Mouse (Mus musculus) layer of hippocampus, postnatal 36 days (tissue): Measurements from ENCODE around the gene Cyp8b1. TPM values are rescaled to one million over a fixed set of nuclear protein-coding genes. Genes with fewer than 3 reads are reported as not detected.

Experiments used
- DNase-seq, 2 experiments: peaks; one replicate each; pipeline ENCODE4 v3.0.0; 2022
- total RNA-seq, 2 experiments: library from RNA; stranded (reverse); gene quantifications; 2 replicates each; pipeline ENCODE4 v1.2.3; 2021

Cyp8b1 gene
- total RNA-seq, 2 experiments from 2014 or later = not detected

DNA sequence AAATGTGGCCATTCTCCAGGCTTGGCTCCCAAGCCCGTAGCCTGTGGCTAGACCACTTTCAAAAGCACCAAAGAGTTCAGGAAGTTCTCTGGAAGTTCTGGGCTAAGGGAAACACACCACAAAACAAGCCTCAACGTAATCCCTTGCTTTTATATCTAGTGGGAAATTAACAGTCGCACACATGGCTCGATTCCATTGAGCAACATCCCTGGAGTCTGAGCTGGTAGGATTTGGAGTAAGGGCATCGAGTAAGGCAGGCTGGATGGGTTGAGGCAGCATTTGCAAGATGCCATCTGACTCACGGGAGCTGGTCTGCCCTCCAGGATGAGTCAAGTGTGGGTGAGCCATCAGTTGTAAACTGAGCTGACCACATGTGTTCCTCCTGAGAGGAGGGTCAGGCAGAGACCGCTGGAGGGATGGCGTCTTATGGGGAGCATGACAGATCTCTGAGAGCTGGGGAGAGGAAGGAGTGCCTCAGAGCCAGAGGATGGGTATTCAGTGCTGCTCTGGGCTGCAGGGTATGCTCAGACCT is 1.8 kb downstream of the Cyp8b1 start:
- no peak for DNase-seq

DNA sequence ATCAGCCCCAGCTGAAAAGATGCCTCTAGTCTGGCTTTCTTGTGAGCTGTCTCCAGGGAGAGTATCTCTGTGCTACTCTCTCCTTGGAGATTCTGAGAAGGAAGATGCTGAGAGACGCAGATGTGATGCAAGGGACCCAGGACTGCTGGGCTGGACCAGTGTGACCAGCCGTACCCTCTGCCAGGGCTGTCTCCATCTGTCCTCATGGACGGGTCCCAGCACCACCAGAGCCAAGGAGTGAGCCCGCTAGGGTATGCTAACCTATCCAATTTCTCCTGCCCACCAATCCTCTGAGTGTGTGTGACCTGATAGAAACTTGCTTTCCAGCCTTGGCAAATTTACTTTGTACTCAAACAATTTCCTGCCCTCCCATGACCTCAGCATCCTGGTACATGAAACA is 3.3 kb downstream of the Cyp8b1 start:
- DNase-seq = no peak

DNA sequence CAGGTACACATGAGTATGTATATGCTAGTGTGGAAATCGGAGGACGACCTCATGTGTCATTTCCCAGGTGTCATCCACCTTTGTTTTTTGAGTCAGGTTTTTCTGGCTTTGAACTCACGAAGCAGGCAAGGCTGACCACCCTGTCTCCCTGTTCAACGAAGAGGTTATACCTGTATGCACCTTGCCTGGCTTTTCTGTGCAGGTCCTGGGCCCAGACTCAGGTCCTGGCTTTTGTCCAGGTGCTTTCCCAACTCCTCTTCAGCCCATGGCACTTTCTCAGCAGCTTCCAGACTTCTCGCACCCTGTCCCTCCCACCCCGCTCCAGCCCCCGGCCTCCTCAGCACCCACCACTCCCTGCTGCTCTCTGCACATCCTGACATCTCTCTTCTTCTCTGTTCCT is 4.9 kb downstream of the Cyp8b1 start:
- DNase-seq = no peak

DNA sequence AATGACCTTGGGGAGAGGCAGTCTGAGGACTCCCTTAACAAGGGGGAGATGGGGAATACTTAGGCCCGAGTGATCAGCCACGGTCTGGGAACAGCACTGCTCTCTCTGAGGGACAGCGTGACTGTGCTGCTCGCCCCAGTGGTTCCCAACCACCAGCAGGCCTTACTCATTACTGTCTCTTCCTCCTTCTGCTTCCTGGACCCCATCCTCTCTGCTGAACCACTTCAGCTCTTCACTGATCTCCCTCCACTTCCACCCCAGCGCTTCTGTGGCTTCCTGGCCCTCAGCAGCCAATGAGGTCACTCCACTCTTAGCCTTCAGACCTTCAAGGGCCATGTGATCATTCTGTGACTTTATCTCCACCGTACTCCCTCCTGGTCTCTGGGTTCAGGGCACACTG is 6.5 kb downstream of the Cyp8b1 start:
- DNase-seq = no peak

DNA sequence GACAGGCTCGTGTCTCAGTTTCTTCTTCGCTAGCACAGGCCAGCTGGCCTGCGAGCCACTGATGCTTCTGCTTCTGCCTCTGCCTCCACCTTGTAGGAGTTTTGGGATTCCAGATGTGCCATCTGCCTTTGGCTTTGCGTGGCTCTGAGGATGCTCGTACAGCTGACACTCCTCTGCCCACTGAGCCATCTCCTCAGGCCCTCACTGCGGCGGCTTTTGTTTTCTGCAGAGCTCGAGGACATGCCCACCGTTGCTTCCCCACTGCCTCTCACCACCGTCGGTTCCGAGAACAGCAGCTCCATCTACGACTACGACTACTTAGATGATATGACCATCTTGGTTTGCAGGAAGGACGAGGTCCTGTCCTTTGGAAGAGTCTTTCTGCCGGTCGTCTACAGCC is 7.8 kb downstream of the Cyp8b1 start:
- DNase-seq = no peak

DNA sequence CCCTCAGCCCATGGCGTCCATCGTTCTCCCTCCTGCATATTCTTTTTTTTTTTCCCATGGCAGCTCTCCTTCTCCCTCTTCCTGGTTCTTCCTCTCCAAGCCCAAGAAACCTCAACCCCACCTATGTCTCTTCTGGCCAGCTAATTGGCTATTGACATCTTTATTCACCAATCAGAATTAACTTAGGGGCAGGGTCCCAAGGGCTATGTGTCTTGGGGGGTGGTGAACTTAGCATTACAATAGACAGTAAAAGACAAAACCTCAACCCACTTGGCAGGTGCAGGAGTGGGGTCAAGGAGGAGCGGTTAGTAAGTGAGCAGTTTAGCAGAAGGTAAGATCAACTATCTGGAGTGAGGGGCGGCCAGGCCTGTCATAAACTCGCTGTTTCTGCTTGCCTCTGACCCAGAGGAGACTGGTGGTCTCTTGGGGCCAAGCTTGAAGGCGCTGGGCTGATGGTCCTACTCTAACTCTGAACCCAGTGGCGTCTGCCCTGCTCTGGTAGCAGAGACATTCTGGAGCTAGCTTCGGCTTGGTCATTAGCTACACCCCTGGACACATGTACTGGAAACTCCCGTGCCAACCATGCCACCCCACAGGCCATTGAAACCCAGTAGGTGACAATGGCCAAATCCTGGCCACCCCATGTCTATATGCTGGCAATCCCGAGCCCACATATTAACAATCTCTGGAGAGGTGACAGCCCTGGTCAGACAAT is 8.6 kb downstream of the Cyp8b1 start:
- no peak for DNase-seq

DNA sequence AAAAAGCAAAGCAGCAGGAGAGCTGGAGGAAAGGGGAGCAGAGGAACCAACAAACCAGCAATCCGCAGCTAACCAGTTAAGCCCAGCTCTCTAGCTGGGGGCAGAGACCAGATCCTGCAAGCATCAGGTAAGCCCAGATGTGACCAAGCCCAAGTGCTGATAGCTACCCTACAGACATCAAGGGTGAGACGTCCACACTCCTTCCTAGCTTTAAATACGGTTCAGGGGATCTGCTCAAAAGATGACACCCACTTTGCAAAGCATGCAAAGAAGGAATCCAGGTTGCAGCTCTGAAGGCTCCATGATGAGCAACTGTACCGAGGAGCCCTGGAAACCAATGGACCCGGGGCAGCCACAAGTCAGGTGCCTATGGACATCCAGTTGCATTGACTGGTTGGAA is 9.6 kb downstream of the Cyp8b1 start:
- no peak for DNase-seq

DNA sequence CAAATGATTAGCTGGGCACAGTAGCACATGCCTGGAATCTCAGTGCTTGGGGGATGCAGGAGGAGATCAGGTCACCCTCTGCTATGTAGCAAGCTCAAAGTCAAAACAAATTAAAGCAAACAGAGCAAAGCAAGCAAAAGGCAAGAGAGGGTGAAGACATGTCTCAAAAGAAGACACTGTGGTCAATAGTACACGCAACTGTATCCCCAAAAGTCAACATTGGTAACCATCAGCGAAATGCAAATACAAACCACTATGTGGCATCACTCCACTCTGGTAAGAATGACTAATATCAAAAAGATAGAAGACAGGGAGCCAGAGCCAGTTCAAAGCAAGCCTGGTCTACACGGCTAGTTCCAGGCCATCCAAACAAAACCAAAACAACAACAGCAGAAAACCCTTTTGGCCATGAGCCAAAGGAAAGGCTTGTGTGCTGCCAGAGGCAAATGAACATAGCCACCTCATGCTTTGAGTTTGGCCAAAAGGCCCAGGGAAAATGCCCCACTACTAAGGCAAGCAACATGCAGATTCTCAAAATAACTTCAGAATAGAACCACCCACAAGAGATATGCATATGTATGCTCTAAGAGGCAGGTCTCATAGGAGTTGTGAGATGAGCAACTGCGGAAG is 10.4 kb downstream of the Cyp8b1 start:
- no peak for DNase-seq

DNA sequence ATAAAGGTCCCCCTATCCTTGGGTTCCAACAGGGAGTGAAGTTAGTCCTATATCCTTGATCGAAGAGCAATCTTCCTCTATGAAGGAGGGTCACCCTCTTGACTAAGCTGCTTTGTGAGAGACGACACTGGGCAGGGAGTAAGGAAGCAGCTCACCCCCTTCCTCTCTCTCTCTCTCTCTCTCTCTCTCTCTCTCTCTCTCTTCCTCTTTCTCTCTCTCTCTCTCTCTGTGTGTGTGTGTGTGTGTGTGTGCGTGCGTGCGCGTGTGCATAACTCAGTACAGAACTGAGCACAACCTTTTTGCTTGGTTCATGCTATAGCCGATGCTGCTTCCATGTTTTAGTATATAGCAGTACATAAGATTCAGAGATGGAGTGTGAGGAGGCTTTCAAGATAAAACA is 11.2 kb downstream of the Cyp8b1 start:
- DNase-seq = no peak

DNA sequence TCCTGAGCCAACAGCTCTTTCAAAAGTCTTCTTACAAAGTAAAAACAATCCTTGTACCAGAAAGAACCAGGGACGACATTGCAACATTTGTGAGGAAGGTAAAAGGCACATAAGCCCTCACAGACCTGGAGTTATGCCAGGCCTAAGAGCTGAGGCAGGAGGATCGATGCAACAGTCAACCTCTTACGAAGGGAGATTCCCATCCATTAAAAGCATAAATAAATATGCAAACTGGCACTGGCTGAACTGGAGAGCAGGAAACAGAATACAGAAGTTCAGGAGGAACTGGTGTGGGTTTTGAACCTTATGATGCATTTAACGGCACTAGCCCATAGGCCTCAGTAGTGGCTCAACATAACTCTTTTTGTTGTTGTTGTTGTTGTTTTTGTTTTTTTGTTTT is 11.8 kb downstream of the Cyp8b1 start:
- DNase-seq = no peak

DNA sequence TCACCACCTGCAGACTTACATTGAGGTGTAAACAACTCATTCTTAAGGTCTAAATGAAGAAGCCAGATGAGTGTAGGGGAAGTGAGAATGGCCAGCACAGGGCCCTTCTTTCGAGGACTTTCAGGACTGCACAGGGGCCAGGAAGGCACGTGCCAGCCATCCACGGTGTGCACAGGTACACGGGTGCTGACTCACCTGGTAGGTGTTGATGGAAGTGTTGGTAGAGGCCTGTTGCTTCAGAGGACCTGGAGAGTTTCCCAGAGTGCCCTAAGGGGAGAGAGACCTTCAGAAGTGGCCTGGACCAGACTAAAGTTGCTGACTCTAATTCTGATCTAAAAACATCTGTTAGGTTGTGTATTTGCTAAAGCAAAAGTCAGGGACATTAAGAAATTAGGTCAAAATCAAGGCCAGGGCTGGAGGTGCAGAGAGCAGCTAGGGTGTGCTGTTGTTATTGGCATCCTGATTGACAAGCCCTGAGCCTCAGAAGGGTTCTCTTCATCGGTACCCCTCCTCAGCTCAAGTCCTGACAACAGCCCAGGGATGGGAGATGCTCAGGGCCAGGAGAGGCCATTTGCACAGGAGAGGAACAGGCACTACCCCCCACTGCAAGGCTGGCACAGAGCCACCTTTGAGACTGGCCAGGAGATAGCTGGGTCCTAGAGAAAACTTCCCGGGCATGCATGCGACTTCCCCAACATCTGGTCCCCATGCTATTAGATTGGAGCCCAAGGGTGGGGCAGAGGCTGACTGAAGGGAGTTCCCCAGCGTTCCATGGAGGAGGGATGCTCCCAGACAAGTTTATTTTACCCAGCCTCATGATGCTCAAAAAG is 12.4 kb downstream of the Cyp8b1 start:
- DNase-seq = no peak

DNA sequence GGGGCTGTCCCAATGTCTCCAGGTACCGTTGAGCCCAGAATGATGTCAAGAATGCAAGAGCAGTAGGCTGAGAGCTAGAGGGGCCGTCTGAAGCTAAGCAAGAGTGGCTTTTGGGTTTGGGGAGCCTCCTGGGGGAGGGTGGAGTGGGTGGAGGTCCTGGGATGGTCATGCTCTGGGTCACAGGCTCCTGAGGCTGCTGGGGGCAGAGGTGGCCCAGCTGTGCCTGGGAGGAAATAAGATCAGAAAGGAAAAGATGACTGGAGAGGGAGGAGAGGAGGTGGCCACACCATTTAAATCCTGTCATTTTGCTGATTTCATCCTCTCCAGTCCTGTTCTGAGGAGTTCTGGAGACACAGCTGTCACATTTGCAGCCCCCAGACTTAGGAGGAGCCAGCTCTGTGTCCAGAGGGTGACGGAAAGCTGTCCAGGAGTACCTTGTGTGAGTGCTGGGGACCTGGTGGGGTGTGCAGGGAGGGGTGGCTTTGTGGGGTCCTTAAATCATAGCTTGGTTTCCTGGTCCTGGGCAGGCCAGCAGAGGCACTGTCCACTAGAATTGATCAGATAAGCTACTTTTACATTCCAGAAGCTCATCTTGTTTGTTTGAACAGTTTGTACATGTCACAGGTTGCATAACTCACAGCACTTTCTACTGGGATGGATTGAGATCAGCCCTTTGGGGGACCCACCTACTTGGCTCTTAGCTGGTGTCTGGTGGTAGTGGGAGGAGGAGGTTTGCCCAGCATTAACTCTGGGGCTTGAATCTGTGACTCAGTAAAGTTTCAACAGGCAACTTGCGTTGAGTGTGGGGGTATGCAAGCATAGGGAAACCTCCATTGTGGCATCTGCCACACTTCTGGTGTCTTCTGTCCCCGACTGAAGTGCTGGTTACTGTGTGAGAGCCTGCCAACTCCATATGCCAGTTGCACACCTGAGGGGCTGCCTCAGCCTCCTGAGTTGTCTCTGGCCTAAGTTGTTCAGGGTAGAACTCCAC is 14.1 kb downstream of the Cyp8b1 start:
- DNase-seq = no peak

DNA sequence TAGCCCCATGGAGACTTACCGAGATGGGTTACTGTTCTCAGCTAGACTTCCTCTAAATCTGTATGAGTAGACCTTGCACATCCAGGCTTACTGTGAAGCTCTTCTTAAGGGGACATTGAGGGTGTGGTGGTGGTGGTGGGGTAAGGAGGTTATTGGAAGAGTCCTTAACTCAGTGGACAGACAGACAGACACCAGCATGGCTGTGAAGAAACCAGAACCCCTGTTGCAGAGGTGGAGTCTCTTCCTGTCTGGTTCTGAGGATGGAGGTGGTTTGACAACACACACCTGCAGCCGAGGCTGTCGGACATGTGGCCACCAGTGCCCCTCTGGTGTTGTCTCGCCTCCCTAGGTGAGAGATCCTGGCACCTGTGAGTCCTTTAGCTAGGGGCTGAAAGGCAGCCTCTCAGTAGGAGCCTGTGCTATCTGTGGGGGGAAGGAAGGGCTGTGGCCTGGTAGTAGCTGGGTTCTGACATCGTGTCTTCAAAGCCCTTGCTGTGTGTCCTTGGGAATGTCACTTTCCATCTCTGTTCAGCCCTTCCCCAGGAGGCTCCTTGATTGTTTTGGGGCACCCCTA is 15.7 kb downstream of the Cyp8b1 start:
- DNase-seq = no peak

DNA sequence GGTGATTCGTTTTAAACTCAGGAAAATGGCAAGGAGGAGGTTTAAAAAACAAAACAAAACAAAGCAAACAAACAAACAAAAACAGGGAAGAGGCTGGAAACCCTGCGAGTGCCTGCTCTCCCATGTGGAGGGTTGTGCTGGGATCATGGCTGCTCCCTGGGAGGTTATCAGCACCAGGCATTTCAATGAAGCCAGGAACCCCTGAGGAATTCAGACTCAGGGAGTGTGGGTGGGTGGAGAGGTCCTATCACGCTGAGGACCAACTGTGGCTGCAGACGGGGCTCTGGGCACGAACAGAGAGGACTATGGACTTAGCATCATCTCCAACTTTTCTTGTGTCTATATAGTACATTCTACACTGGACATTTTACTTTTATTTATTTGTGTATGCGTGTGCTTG is 16.8 kb downstream of the Cyp8b1 start:
- no peak for DNase-seq

DNA sequence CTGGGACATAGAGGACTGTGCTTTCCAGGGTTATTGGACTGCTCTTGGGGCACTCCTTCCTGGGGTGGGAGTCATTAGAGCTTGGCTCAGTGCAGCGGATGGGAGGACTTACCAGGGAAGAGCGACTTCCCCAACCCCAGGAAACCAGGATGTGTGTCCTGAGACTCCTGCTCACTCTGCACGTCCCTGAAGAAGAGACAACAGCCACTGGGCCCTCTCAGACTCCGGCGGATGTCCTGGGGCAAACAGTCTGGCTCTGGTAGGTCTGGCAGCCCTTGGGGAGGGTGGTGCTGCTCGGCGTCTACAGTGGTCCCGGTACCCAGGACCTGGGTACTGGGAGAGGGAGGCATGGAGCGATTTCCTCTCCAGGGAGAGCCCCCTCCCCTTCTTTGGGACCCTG is 17.9 kb downstream of the Cyp8b1 start, which contains the start of gene Ackr2:
Gene Ackr2, plus strand, starts transcription at position 111 of the 400 bp plus-strand sequence.
- no peak for DNase-seq

DNA sequence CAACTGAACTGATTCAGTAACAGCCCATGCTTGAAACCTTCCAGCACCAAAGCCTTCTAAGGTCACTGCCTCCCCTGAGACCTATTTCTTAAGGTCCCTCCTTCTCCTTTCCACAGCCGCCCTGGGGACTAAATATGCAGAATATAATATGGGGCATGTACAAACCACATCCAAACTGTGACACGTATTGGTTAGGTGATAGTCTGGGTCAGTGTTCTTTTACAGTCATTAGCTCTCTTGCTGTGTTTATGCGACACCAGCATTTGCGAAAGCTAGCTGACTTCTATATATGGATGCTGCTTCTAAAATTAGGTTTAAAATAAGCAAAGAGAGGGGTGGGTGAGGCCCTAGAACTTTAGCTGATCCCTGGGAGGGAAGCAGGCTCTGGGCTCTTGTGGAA is 19.3 kb downstream of the Cyp8b1 start:
- no peak for DNase-seq

DNA sequence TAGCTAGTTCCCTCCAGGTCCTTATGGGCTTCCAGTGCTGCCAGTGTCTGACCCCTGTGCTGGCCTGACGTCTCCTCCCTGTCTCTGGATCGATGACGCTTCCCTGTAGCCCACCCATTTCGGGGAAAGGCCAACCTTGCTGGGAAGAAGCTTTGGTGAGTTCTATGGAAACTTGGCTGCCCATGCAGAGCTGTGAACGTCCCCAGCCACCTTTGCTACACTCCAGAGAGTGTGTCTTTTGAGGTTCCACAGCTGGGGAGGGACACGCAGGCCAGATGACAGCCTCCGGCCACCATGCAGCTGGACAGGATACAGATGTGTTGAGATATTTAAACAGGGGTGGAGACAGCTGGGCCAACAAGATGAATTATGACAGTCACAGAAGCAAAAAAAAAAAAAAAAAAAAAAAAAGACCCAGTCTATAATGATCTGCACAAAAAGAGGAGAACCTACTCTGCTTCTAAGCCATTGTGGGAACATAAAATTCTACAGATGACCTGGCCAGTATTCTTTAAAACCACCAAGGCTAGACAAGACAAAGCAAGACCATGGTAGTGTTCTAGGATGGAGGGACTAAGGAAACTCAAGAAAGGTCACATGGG is 20.6 kb downstream of the Cyp8b1 start:
- DNase-seq = no peak

DNA sequence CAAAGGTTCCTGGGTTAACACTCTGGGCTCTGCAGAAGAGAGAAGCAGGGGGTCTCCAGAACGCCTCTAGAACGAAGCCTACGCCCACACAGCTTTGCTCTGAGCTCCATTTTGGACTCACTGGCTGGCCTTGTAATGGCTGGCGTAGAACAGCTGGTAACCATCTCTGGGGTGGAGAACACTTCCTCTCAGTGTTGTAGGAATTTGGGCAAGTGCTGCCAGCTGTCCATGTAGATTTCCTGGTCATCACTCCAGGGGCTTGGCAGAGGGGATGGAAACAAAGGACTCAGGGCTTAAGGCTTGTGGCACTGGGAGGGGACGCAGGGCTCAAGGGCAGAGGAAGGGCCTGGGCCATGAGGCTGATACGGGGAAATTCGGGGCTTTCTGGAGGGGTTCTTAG is 21.7 kb downstream of the Cyp8b1 start:
- no peak for DNase-seq

DNA sequence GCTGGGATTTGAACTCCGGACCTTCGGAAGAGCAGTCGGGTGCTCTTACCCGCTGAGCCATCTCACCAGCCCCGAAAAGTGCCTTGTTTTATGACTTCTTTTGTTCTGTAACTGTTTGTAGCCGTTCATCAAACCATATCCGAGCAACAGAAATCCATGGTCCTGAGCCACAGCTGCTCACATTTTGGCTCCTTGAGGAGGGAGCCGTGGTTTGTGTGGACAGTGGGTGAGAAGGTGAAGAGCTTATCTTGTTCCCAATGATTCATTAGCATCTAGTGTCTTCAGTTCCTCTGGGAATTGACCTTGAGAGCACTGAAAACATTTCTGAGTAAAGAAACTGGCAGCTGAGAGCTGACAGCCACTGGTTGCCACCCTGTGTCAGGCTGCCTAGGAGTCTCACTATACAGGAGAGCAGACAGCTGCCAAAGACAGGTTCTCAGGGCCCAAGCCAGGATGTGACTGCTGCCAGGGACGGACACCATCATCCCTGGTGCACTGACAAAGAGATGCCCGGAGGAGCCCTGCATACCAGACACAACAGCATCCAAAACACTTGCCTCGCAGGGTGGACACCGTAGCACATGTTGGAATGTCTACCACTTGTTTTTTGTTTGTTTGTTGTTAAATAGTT is 23.9 kb downstream of the Cyp8b1 start:
- no peak for DNase-seq

DNA sequence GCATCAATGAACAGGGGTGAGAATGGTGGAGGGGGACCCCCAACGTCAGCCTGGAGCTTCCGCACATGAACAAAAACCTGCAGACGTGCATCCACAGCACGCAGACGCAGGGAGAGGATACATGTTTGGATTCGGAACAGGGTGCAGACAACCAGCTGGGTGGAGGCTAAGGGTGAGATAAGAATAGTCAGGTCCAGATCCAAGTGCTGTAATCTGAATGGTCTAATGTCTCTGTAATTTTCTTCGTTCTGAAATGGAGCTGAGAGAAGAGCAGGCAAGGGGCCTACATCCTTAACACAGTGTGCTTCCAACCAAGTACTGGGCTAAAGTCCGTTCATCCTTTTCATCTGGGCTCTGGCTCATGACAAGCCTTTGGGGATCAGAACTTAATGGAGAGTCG is 24.8 kb downstream of the Cyp8b1 start:
- DNase-seq = no peak

DNA sequence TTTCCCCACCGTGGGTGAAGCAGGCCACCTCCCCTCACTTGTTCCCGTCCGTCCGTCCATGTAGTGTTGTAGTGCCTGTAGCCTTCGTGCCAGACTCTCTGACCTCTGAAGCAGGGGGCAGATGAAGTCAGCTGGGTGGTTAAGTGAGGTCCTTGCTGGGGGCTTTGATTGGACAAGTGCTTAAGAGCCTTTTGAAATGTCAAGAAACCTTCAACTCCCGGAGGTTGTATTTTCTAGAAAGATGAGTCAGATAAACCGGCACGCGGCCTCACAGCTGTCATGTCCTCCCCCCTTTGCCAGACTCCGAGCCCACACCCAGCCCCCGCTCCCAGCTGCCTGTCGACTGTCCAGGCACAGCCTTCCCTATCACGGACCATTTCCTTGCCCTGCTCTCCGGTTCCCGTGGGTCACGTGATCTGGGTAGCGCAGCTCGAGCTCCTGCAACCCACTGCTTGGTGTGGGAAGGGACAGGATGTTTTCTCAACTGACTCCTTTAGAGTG is 25.6 kb downstream of the Cyp8b1 start:
- DNase-seq = no peak
